Mouse (Mus musculus) heart, adult 2 months (tissue): ENCODE measurements around the gene Cpne8. TPM values are rescaled to one million over a fixed set of nuclear protein-coding genes. Genes with fewer than 3 reads are reported as not detected.

Experiments used
- DNase-seq, 2 experiments: peaks; one replicate each; pipeline ENCODE4 v3.0.0; 2021
- H3K27ac ChIP-seq: fragments of 200-600 bp; 2 replicates; pipeline ENCODE4 v1.8.1; 2022
- H3K27me3 ChIP-seq: fragments of 200-500 bp; 2 replicates; pipeline ENCODE4 v1.6.1; 2012; ENCODE audit warnings: mild to moderate bottlenecking, low read length, inconsistent platforms, mixed read lengths; ENCODE audit not compliant: control insufficient read depth, insufficient read depth
- H3K36me3 ChIP-seq: fragments of 200-500 bp; 2 replicates; pipeline ENCODE4 v1.6.1; 2012; ENCODE audit warnings: low read length, inconsistent platforms; ENCODE audit not compliant: control insufficient read depth, insufficient read depth
- H3K4me1 ChIP-seq: fragments of 200-500 bp; 2 replicates; pipeline ENCODE4 v1.6.1; 2011; ENCODE audit warnings: low read length; ENCODE audit not compliant: control insufficient read depth, insufficient read depth
- H3K4me3 ChIP-seq: fragments of 200-600 bp; 2 replicates; pipeline ENCODE4 v1.8.1; 2022
- H3K79me2 ChIP-seq: fragments of 200-500 bp; replicated peaks from 2 replicates; pipeline ENCODE4 v1.6.1; 2012; ENCODE audit warnings: mild to moderate bottlenecking, inconsistent platforms, low read length, moderate library complexity, mixed read lengths; ENCODE audit not compliant: control insufficient read depth, insufficient read depth
- H3K9ac ChIP-seq: fragments of 200-500 bp; 2 replicates; pipeline ENCODE4 v1.6.1; 2012; ENCODE audit warnings: low read depth, mild to moderate bottlenecking, control low read depth, inconsistent platforms, low read length, mixed read lengths
- CTCF ChIP-seq: fragments of 200-600 bp; IDR thresholded peaks from 2 replicates; pipeline ENCODE4 v1.8.1; 2022; ENCODE audit warnings: antibody characterized with exemption, mild to moderate bottlenecking, moderate library complexity
- EP300 ChIP-seq: fragments of 200-500 bp; IDR thresholded peaks from 2 replicates; pipeline ENCODE4 v1.6.1; 2011; ENCODE audit warnings: low read depth, low read length, control low read depth; ENCODE audit not compliant: insufficient read depth
- POLR2A ChIP-seq: fragments of 200-500 bp; IDR thresholded peaks from 2 replicates; pipeline ENCODE4 v1.6.1; 2011; ENCODE audit warnings: mild to moderate bottlenecking, low read depth, low read length, control low read depth; ENCODE audit not compliant: insufficient read depth
- WGBS: fragments of 180-500 bp; shearing (Covaris S2); methylation state at CpG from one replicate; pipeline ENCODE4 v1.1.7; 2018; 5-methylcytosine and 5-hydroxymethylcytosine counted together
- intact Hi-C: fragments of 180-260 bp; cut with DNase I; formaldehyde crosslinking; loops from one replicate; pipeline ENCODE4 v1.15.1; 2025
- polyA plus RNA-seq: library from polyadenylated mRNA; depleted of rRNA; stranded (reverse); fragments of >200 nt; gene quantifications from 2 replicates; pipeline ENCODE4 v1.2.3, GENCODE M21; 2012
- total RNA-seq, 2 experiments: library from RNA; stranded (reverse); gene quantifications; 2 replicates each; pipeline ENCODE4 v1.2.3; 2021

The Cpne8 gene
- total and polyA plus RNA-seq, 3 experiments, result 6.9 to 8.8 (median 8.7) TPM

GRCm38 (mm10) chr15:90543447-90543846, 135.8 kb downstream of the Cpne8 start:
- intact Hi-C loops, result no loop called here
- Histone ChIP-seq H3K9ac (no peak overlapping the region), H3K27ac (no peak overlapping the region), H3K36me3 (no peaks in the 10 kb centered on the region; the same call in 1 of the 2 replicates), H3K4me3 (no peak overlapping the region), H3K4me1 (no peaks in the 10 kb centered on the region), H3K79me2 (no peaks in the 10 kb centered on the region), H3K27me3 (no peaks in the 10 kb centered on the region)
- no peak for TF ChIP-seq EP300
- no peak for TF ChIP-seq POLR2A
- no peak for TF ChIP-seq CTCF
- 68% methylated on average over 5 of the region's 5 CpGs for WGBS
- DNase-seq, result no peak

DNA sequence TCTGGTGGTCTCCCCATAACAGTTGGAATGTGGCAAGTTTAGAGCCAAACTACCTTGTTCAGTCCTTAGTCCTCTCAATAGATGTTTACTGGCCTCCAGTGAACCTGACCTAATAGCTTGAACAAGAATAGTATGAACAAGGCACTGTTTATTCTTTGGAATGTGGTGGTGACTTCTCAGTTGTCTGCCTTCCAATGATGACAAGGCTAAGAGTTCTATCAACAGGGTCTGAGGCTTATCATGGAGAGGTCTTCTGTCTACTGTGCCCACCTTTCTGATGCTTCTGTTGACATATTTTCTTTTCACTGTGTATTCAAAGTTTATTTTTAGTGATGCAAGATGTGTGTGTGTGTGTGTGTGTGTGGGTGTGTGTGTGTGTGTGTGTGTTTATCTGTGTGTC, 137.1 kb downstream of the Cpne8 start:
- intact Hi-C loops, result no loop called here
- H3K27ac ChIP-seq, result no peak overlapping the region
- no peaks in the 10 kb centered on the region for H3K27me3 ChIP-seq
- H3K9ac ChIP-seq, result no peak overlapping the region
- no peaks in the 10 kb centered on the region; the same call in 1 of the 2 replicates for H3K36me3 ChIP-seq
- no peak for DNase-seq
- no peaks in the 10 kb centered on the region for H3K4me1 ChIP-seq
- H3K79me2 ChIP-seq, result no peaks in the 10 kb centered on the region
- no peak overlapping the region for H3K4me3 ChIP-seq
- no peak for TF ChIP-seq CTCF
- TF ChIP-seq EP300, result no peak
- no peak for TF ChIP-seq POLR2A

DNA sequence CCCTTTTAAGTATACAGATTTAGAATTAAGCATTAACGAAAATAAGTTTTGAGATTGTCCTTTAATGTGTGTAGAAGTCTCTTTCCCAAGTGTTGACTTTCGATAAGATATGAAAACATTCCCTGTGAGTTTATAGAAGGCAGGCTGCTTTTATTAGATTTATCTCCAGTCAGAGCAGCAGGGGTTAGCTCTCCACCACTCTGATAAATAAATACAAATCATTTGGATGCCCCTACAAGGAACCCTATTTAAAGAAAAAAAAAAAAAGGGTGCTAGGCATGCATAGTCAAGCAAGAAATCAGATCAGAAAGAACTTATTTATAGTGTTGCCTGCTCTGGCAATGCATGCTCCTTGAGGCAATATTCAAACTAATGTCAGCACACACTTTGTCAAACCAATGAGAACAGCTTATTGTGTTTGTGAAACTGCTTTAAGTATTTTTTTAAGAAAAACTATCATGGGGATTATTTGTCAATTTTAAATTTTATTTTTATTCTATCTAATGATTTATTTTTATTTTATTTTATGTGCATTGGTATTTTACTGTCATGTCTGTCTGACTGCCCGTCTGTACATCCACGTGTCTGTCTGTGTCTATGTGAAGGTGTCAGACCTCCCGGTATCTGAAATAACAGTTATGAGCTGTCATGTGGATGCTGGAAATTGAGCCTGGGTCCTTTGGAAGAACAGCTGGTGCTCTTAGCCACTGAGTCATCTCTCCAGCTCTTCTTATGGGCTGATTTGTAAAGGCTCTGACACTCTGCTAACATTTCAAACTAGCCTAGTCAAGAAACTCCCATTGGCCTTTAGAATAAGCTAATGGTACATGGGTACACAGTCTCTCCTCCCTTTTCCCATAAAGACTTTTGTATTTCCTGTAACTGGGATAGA, 142.7 kb downstream of the Cpne8 start:
- H3K4me3 ChIP-seq, result no peak overlapping the region
- DNase-seq, result no peak
- no peak for TF ChIP-seq POLR2A
- intact Hi-C loops, result no loop called here
- H3K27me3 ChIP-seq, result no peaks in the 10 kb centered on the region
- H3K79me2 ChIP-seq, result no peaks in the 10 kb centered on the region
- H3K27ac ChIP-seq, result no peak overlapping the region
- no peaks in the 10 kb centered on the region for H3K36me3 ChIP-seq
- H3K4me1 ChIP-seq, result no peaks in the 10 kb centered on the region
- WGBS, result 51% methylated on average over 5 of the region's 5 CpGs
- H3K9ac ChIP-seq, result no peak overlapping the region

GRCm38 (mm10) chr15:90535730-90536129, 143.5 kb downstream of the Cpne8 start:
- no peak overlapping the region for H3K4me3 ChIP-seq
- WGBS, result 49% methylated on average over 7 of the region's 7 CpGs
- no peaks in the 10 kb centered on the region for H3K4me1 ChIP-seq
- TF ChIP-seq POLR2A (no peak), EP300 (no peak), CTCF (no peak)
- intact Hi-C loops, result no loop called here
- H3K36me3 ChIP-seq, result no peaks in the 10 kb centered on the region
- H3K79me2 ChIP-seq, result no peaks in the 10 kb centered on the region
- H3K27ac ChIP-seq, result no peak overlapping the region
- no peak for DNase-seq
- no peak overlapping the region for H3K9ac ChIP-seq
- no peaks in the 10 kb centered on the region for H3K27me3 ChIP-seq

DNA sequence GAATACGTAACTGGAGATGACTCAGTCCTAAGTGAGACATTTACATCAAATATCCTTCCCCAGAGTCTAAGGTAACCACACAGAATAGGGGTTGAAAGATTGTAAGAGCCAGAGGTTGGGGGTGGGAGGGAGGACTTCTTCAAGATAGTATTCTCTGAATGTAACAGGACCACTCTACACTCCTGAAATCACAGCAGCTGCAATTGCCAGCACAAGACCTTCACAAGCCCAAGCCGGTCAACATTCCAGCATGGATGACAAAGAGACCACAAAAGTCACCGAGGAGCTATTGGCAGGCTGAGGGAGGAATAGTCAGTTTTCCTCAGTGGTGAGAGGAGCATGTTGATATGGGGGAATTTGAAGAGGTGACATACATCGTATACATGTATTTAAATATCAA, 166.5 kb downstream of the Cpne8 start:
- WGBS, result 87% methylated on average over 4 of the region's 4 CpGs
- intact Hi-C loops, result no loop called here
- no peak for TF ChIP-seq POLR2A
- no peak for TF ChIP-seq EP300
- no peak for TF ChIP-seq CTCF
- Histone ChIP-seq H3K4me3 (no peak overlapping the region), H3K27ac (no peak overlapping the region), H3K4me1 (no peaks in the 10 kb centered on the region), H3K79me2 (no peaks in the 10 kb centered on the region), H3K36me3 (no peaks in the 10 kb centered on the region), H3K27me3 (no peaks in the 10 kb centered on the region), H3K9ac (no peak overlapping the region)
- no peak for DNase-seq

DNA sequence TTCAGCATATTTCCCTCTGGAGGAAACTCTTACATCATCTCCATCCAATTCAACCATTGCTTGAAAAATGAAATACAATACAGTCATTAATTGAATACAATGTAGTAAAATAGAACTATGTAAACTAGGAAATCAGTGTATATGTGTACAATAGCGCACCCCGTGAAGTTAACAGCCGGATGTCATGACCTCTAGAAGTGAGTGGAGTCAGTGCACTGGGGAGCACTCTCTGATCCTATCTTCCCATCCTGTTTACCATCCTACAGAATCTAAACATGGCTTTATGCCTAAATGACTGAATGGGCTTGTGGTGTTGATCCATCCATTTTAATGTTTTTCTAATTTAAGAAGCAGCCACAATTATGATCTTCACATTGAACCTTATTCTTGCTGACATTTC, 182.2 kb downstream of the Cpne8 start:
- Histone ChIP-seq H3K79me2 (no peaks in the 10 kb centered on the region), H3K36me3 (no peaks in the 10 kb centered on the region), H3K4me1 (no peaks in the 10 kb centered on the region), H3K27me3 (no peaks in the 10 kb centered on the region), H3K27ac (no peak overlapping the region), H3K9ac (no peak overlapping the region), H3K4me3 (no peak overlapping the region)
- 91% methylated on average over 3 of the region's 3 CpGs for WGBS
- TF ChIP-seq EP300, result no peak
- no peak for TF ChIP-seq POLR2A
- TF ChIP-seq CTCF, result no peak
- intact Hi-C loops, result no loop called here
- DNase-seq, result no peak
